Mouse (Mus musculus) fat pad, adult 2 months (tissue): ENCODE measurements around the gene Mybl2.

Experiments
- DNase-seq: peaks from one replicate; pipeline ENCODE4 v3.0.0-alpha.2; 2011; ENCODE audit warnings: low read depth, low spot score; ENCODE audit errors: extremely low read depth

The Mybl2 gene

DNA sequence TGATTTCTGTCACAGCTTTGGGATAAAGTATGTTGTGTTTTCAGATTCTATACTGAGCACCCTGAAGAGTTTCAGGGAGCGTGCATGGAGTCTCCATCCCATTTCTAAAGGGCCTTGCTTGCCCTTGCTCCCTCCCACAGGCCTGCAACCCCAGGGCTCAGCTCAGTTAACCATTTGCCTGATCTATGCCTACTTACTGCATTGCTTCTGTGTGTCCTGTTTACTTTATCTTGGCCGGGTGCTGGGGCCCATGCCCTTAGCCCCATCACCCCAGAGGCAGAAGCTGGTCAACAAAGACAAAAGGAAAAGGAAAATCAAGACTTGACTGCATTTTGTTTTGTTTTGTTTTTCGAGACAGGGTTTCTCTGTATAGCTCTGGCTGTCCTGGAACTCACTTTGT is 17.1 kb downstream of the Mybl2 start:
- no peak for DNase-seq

DNA sequence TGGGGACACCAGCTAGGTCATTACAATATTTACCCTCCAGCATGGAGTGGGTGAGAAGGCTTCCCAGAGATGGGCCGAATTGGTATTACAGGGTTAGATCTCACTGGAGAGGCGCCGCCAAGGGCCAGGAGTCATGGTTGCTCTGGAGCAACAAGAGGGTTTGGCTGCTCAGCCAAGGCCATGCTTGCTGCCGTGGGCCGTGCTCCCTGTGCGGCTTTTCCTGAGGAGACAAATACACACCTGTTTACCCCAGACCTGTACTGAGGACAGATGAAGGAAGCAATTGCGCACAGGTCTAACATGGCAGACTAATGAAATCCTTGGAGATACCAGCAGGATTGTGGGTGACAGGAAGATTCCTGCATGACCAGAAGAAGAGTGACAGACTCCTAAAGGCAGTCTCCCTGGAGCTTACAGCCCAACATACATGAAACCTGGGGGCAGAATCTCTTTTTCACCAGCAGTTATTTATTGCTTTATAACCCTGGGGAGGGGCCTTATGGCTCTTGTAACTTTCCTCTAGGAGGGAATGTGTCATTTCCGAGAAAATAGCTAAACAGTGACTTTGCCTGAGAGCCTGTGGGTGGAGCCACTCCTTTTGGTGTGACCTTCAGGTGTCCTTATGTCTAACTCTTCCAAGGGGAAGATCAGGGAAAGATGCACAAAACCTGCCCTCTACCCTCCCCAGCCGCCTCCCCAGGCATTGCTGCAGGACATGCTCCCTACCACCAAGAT is 18.7 kb downstream of the Mybl2 start:
- no peak for DNase-seq

DNA sequence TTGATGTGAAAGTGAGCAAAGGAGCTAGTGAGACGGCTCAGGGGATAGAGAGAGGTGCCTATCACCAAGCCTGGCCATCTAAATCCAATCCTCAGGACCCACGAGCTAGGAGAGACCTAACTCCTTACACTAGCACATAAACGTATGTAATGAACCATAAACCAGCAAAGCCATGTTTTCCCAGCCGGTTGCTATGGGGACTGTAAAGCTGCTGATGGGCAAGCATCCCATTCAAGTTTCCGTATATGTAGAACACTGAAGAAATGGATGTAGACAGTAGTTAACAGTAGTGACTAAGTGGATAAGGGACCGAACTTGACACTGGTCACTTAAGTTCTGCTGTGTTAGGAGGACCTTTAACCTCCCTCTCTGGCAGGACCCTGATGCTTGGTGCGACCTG is 19.5 kb downstream of the Mybl2 start:
- no peak for DNase-seq

DNA sequence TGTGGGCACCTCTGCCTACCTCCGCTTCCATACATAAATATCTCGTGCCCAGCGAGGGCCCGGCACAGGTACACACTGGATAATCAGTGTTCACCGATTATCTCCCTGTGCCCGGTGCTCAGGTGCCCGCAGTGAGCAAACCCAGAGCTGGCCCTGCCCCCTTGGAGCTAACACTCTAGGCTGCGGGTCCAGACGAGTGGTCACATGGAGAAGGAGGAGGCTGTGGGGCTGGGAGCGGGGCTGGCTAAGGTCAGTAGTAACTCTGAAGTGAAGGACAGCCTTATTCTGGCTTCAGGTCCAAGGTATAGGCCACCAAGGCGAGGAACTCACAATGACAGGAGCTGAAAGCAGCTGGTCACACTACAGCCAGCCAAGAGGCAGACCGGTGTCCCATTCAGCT is 20.3 kb downstream of the Mybl2 start:
- DNase-seq: no peak

DNA sequence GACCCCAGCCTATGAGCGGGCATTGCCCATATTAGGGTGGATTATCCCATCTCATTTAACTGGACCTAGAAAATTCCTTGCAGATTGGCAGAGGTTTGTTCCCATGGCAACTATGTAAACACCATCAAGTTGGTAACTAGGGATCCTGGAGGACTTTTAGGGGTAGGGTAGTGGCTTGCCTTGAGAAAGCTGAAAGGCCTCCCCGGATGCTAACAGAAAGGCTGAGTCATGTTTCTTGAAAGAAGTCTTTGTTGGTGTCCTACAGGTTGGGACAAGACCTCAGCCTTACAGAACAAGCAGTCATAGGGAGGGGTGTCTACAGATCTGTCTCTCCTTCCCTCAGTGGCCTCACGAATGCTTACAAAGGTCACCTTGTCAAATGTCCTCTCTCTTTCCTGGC is 20.7 kb downstream of the Mybl2 start:
- no peak for DNase-seq

DNA sequence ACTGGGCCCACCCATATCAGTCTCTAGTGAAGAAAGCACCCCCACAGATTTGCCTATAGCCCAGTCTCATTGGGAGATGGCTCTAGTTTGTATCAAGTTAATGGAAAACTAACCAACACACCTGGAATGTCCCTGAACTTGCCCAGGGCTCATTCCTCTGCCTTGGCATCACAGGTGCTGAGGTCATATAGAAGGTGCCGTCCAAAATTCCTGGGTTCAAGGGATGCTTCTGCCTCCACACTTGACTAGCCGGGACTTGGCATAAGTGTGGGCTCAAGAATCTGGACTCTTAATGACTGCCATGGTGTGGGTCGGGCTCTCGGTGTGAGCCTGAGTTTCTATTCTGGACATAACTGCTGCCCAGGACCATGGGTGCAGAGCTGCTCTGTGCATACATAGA is 24.6 kb downstream of the Mybl2 start:
- no peak for DNase-seq

DNA sequence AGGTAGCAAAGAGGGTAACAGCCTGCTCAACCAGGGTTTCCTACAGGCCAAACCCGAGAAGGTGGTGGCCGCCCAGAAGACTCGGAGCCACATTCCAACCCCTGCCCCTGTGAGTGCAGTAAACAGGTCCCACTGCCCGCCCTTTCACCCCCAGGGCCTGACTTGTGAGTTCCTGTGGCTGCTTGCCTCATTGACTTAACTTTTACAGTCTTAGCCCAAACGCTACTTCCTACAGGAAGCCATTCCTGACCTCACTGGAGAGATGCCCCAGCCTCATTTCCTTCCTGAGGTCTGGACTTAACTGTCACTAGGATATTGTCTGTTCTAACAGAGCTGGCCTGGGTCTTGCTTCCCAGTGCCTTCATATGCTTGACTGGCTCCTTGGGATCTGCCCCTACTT is 28.1 kb downstream of the Mybl2 start:
- DNase-seq: no peak

DNA sequence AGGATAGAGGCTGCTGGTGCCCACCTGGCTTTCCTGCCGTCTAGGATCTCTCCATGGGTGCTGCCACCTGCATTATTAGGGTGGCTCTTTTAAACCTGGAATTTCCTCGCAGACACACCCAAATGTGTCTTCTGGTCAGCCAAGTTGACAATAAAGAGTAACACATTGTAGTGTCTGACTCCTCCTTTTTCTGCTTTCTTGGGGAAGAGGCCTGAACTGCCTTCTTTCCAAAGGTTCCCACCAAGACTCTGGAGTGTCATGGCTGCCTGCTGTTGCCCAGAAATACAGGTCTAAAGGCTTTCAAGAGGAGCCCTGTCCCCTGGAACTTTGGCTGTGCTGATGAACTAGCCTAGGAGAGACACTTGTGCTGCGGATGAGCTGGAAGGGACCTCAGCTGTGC is 30.0 kb downstream of the Mybl2 start:
- no peak for DNase-seq

DNA sequence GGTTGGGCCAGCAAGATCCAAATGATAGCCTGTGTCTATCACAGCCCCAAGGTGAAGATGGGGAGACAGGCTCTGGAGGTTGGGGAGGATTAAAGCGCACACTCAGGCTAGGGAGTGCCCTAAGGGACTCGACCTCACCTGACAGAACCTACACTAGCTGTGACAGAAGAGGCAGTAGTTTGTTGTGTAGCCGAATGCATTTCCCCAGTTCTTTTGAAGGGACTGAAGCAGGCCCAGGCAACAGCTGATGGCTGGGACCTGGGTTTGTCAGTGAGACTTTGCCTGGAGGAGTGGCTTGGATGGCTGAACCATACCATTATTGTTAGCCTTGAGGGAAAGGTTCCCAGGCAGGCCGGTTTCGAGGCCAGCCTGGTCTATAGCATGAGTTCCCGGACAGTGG is 30.6 kb downstream of the Mybl2 start:
- no peak for DNase-seq

DNA sequence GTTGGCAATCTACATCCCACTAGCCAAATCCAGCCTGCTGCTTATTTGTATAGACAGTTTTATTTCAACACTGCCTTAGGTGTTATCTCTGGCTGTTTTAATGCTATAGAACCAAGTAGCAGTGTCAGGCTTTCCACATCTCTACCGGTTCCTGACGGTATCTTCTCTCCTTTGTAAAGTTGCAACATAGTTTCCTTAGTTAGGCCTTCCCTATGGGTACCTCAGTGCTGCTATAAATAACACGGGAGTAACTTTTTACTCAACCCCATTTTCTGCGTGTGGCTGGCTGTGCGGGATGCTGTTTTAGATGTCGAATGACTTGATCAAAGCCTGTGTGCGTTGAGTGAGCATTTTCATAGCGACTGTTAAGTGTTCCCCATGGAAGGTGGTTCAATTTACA is 32.1 kb downstream of the Mybl2 start:
- DNase-seq: no peak

DNA sequence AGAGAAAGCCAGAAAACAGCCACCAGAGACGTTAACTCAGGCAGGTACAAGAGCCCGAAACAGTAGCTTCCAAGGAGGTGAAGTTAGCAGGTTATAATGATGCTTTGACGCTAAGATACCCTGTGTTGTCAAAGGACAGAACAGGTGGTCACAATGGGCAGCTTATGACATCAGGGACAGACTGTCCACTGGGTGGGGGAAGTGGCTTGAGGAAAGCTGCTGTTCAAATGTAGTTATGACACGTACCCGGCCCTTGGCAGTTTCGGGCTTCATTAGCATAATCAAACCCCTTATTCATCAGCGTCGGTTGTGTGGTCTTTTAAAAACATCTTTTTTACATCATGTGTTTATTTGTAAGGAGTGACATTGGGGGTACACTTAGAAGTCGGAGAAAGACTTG is 33.2 kb downstream of the Mybl2 start, which contains the start of gene Gtsf1l:
TSS of gene Gtsf1l (minus strand) at position 128 of the 400 bp plus-strand sequence.
- DNase-seq: no peak

DNA sequence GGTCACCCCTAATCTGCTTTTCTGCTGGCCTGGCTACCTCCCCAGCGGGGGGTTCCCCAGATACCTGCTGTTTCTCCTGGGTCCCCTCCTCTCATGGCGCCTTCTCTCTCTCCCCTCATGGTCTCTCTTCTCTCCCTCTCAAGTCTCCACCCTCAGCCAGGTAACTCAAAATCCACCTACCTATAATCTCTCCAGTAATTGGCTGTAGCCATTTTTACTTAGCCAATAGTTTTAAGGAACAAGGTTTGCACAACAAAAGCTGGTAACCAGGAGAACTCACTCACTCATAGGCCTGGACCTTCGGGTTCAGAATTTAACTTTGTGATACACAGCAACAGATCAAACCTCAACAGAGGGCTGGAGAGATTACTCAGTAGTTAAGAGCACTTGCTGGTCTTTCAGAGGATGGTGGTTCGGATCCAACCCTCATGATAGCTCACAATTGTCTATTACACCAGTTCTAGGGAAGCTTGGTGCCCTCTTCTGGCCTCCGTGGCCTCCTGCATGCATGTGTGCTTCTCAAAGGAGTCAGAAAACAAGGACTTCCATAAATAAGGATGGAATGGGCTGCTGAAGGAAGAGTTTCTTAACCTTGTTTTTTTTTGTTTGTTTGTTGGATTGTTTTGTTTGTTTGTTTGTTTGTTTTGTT is 35.1 kb downstream of the Mybl2 start:
- no peak for DNase-seq

DNA sequence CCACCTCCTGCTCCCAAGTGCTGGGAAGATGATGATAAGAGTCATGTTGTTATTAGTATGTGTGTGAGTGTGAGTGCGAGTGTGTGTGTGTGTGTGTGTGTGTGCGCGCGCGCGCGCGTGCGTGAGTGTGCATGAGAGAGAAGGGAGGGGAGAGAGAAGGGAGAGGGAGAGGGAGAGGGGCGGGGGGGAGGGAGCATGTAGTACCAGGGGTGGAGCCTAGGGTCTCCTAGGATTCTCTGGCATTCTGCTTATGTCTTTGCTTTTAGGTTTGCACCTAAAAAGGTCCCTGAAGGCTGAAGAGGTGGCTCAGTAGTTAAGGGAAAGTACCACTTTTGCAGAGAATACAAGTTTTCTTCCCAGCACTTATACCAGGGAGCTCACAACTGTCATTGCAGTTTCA is 40.4 kb downstream of the Mybl2 start:
- no peak for DNase-seq

DNA sequence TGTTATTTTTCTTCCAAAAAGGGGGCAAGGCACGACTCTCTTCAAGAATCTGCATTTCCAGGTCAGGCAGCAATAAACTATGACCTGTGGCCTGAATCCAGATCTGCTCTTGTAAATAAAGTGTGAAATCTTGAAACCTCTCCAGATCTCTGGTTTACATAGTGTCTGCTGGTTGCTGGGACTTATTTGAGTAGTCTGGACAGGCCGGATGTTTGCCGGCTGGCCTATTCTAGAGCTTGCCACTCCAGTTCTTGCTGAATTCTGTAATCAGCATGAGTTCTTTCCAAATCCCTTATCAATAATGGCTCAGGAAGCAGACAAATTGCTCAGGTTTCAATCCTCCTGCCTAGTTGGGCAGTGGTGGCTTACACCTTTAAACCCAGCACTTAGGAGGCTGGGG is 41.3 kb downstream of the Mybl2 start:
- DNase-seq: no peak

DNA sequence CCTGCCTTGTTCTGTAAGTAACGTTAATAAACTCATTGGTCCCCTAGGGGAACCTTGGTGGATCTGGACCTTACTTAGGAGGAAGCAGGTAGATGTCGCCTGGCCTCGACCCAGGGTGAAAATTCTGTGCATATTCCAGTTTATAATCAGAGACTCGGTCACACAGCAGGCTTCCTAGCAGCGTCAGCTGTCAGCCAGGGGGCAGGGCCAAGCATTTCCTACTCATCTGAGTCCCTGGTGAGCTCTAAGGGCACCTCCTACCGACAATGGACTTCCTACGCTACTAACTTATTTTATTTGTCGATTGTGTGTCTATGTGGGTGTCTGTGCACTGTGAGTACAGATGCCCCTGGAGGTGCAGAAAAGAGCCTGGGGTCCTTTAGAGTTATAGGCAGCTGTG is 45.4 kb downstream of the Mybl2 start:
- no peak for DNase-seq

DNA sequence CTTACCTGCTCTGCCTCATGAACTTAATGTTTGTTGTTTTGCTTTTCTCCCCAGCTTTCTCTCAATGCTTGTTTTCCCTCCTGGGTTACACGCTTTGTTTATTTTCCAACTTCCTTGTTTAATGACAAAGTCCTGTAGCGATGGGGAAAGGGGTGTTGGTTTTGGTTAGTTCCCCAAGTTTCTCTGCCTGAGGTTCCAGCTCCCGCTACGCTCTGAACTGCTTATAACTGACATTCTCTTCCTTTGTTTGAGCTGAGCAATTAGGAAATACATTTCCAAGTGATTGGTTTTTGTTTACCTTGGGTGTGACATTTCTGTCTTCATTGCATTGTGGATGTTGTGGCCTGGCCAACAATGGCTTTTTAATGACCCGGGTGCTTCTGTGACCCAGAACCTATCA is 46.1 kb downstream of the Mybl2 start:
- no peak for DNase-seq

DNA sequence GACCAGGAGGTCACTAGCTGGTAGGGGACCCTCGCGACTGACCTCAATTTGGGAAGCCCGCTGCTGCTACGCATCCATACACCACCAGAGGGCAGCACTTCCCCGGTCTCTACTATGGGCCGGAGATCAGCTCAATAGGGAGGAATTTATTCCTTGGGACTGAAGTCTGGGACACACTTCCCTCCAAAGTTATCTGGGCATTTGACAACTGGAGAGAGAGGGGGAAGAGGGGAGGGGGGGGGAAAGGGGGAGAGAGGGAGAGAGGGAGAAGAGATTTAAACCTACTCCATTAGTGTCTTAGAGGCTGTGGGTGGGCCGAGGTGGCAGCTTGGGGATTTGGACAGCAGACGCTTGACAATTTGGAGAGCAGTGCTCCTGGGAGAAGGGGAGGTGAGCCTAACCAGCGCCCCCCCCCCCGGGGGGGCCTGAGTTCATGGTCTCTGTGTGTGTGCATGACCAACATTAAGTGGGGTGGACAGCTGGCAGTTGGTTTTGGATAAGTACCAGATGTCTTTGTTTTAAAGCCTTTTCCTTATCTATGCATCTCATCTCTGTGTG is 47.2 kb downstream of the Mybl2 start:
- no peak for DNase-seq

DNA sequence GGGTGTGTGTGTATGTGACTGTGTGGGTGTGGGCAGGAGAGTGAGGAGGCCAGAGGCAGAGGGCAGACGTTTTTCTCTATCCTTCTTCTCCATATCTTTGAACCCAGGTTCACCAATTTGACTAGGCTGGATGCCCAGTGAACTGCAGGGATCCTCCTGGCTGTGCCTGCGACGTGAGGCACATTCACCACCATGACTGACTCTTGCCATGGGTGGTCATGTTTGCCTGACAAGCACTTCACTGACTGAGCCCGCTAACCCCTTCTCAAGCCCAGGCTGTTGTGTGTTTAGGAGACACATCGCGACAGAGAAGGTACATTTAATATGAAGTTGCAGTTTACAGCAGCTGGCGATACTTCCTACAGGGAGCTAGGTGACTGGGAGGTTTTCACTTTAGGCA is 47.7 kb downstream of the Mybl2 start:
- no peak for DNase-seq

DNA sequence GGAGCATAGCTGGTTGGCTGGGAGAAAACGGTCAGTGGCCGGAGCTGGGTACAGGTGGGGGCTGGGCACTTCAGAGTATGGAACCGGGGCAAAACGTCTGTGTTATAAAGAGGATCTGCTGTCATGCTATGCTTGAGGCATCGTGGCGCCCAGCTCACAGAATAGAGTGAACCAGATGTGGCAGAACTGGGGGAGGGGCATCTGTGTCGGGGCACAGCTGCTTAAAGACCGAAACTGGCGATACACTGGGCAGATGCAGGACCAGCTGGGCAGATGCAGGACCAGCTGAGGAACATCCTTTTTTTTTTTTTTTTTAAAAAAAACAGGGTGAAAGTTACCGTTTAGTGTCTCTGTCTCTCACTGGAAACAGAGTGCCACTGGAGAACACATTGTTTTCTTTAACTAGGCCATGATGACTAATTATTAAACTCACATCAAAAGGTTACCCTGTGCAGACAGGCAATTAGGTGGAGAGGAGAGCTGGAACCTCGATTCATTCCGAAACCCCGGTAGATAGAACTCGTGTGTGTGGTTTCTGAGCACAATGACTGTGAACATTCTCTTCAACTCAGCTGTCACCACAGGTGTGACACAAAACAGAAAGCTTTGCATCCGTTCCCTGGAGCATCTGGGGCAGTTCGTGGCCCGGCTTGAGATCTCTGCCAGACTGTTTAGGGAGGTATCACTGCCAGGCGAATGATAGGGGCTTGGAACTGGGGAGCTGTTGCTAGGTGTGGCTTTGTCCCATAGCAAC is 48.6 kb downstream of the Mybl2 start:
- DNase-seq: no peak

DNA sequence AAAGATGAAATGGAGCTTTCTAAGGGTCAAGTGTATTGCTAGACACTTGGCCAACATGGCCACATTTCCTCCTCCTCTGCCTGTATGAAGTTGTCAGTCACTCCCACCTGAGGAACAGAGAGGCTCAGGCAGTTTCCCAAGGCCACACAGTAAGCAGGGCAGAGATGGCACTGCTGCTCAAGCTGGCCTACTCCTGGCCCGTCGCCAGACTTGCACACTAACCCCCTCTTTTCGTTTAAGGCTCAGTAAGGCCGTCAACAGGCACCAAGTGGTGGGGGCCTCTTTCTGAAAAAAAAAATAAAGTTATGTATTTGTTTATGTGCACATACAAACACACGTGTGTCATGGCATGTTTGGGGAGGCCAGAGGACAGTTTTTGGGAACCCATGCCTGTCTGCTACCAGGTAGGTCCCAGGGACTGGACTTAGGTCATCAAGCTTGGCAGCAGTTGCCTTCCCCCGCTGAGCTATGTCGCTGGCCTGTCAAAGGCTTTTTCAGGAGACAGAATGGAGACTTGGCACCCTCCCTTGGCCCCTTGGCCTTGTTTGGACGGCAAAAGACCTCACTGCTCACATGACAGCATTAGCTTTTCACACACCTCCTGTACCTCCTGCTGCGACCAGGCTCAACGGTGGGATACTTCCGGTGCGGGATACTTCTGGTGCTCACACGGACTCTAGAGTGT is 49.7 kb downstream of the Mybl2 start:
- no peak for DNase-seq

DNA sequence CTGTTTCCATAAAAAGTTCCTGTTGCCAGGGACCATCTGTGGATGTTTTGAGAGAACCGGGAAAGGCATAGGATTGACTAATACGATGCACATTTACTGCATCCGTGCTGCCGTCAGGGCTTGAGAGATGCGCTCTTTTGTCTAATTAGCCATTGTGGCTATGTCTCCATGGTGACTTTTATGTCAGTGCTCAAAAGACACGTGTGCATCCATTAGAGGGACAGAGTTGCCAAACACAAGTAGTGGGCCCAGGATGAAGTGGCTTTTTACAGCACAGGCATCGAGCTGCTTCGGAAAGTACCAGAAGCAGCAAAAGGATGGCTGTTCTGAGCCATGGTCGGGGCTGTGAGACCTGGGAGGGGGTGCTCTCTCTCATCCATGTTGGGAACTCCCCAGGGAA is 53.9 kb downstream of the Mybl2 start:
- no peak for DNase-seq
